In genomic region chr7:100461621-100462151, GRCm38 (mm10) we compare ENCODE assay signal across 8 mouse cellular contexts. TPM values are rescaled to one million over a fixed set of nuclear protein-coding genes. Genes with fewer than 3 reads are reported as not detected.
A peak's percentile ranks its signal among the peaks of the same experiment; 100 is the strongest.
DNase-seq lines count a peak whose midpoint lies in the region; ATAC-seq lines count a peak whose summit lies in the region.
"Had no signal": no experiment of that assay in that cellular context is flagged by ENCODE, and none has a peak within 500 bp of the region (broad histone marks: within the 10 kb centered on the region; RNA-seq: fewer than 3 reads in every experiment).

No protein-coding gene starts in this region.

- peaks cover 93% of the 10 kb centered on the region for H3K4me1 ChIP-seq in liver, embryonic 15.5 days (replicated peaks)
- no peaks in the 10 kb centered on the region for H3K4me1 ChIP-seq in midbrain, embryonic 10.5 days

- no peaks in the 10 kb centered on the region for H3K27me3 ChIP-seq in liver, embryonic 15.5 days
- H3K27me3 ChIP-seq in splenic B cell, adult 2 months (ENCODE audit: control insufficient read depth, insufficient read depth, low read length, poor library complexity, severe bottlenecking), result no peaks in the 10 kb centered on the region
- H3K27me3 ChIP-seq in midbrain, embryonic 10.5 days (ENCODE audit: low read depth, poor library complexity, severe bottlenecking), result no peaks in the 10 kb centered on the region
- H3K27me3 ChIP-seq: limb, embryonic 15.5 days had no signal

- no peaks in the 10 kb centered on the region for H3K9me3 ChIP-seq in liver, embryonic 15.5 days (replicated peaks)
- no peaks in the 10 kb centered on the region for H3K9me3 ChIP-seq in midbrain, embryonic 10.5 days (replicated peaks)
- H3K9me3 ChIP-seq: limb, embryonic 15.5 days had no signal

- H3K4me3 ChIP-seq in liver, embryonic 15.5 days (replicated peaks), result no peak overlapping the region
- no peak overlapping the region for H3K4me3 ChIP-seq in midbrain, embryonic 10.5 days
- H3K4me3 ChIP-seq: limb, embryonic 15.5 days had no signal

- peak overlapping the region; percentile 79; the same call in 1 of the 2 replicates for H3K4me2 ChIP-seq in liver, embryonic 15.5 days
- H3K4me2 ChIP-seq: limb, embryonic 15.5 days had no signal

- WGBS in liver, embryonic 15.5 days (ENCODE audit: insufficient replicate concordance), result 43% methylated on average over 6 of the region's 6 CpGs
- WGBS in midbrain, embryonic 10.5 days, result 86% methylated on average over 6 of the region's 6 CpGs

- H3K36me3 ChIP-seq in liver, embryonic 15.5 days (replicated peaks), result peaks cover 45% of the 10 kb centered on the region
- no peaks in the 10 kb centered on the region; the same call in 1 of the 2 replicates for H3K36me3 ChIP-seq in splenic B cell, adult 2 months (ENCODE audit: control insufficient read depth, insufficient read depth, low read length, poor library complexity, severe bottlenecking)
- peaks cover 97% of the 10 kb centered on the region for H3K36me3 ChIP-seq in midbrain, embryonic 10.5 days

- peak overlapping the region; percentile 1; the same call in 1 of the 2 replicates for H3K9ac ChIP-seq in liver, embryonic 15.5 days
- H3K9ac ChIP-seq: limb, embryonic 15.5 days had no signal

- no peak for ATAC-seq in liver, embryonic 15.5 days (ENCODE audit: insufficient read depth)

- peak; percentile 31 for DNase-seq in urinary bladder, postnatal 25 days (ENCODE audit: low spot score)
- DNase-seq in urinary bladder, adult 2 months (ENCODE audit: low spot score), result no peak
- DNase-seq in frontal cortex, postnatal 14 days (ENCODE audit: low spot score in 2 of 2), result peak; percentile 29 to 34
- DNase-seq in kidney, postnatal 14 days, result peak; percentile 79
- DNase-seq in splenic B cell, adult 2 months (ENCODE audit: low read depth, low spot score), result peak; percentile 16
- DNase-seq in midbrain, embryonic 10.5 days (ENCODE audit: low spot score), result no peak

- peak overlapping the region; percentile 100 for H3K27ac ChIP-seq in liver, embryonic 15.5 days (replicated peaks)
- H3K27ac ChIP-seq in midbrain, embryonic 10.5 days (replicated peaks), result no peak overlapping the region
- H3K27ac ChIP-seq: limb, embryonic 15.5 days had no signal

RNA-seq across cellular contexts. Expression of gene Ucp3, which starts 11.1 kb away (rescaled TPM):
- 0.49 and 1.3 TPM in 2 replicates for polyA plus RNA-seq in urinary bladder, adult 2 months (2012; rRNA removed)
- 0.06 TPM in 1 of 2 replicates, not detected in the other for polyA plus RNA-seq in liver, embryonic 15.5 days (2015; fragmentation: Nextera tagmentation; extraction: Ambion mirVana)
- polyA plus RNA-seq in midbrain, embryonic 10.5 days (2016; fragmentation: Nextera tagmentation; extraction: Ambion mirVana), result not detected in 2 replicates

RNA-seq across cellular contexts. Expression of gene Ucp2, which starts 31.5 kb away (rescaled TPM):
- polyA plus RNA-seq in urinary bladder, adult 2 months (2012; rRNA removed), result 209 and 247 TPM in 2 replicates
- polyA plus RNA-seq in liver, embryonic 15.5 days (2015; fragmentation: Nextera tagmentation; extraction: Ambion mirVana), result 734 and 787 TPM in 2 replicates
- polyA plus RNA-seq in midbrain, embryonic 10.5 days (2016; fragmentation: Nextera tagmentation; extraction: Ambion mirVana), result 81.4 and 93.1 TPM in 2 replicates

RNA-seq across cellular contexts. Expression of gene Dnajb13, which starts 53.1 kb away (rescaled TPM):
- 1.1 and 1.7 TPM in 2 replicates for polyA plus RNA-seq in urinary bladder, adult 2 months (2012; rRNA removed)
- polyA plus RNA-seq in liver, embryonic 15.5 days (2015; fragmentation: Nextera tagmentation; extraction: Ambion mirVana), result 2.9 and 3.8 TPM in 2 replicates
- 0.42 and 0.81 TPM in 2 replicates for polyA plus RNA-seq in midbrain, embryonic 10.5 days (2016; fragmentation: Nextera tagmentation; extraction: Ambion mirVana)

Comparison
In these comparisons a context has a peak if more than half of its experiments do, and no peak if none do; other contexts are left out.
1. DNase-seq: peak in urinary bladder, postnatal 25 days (single experiment), frontal cortex, postnatal 14 days (2 of 2), kidney, postnatal 14 days (single experiment) and splenic B cell, adult 2 months (single experiment); none in urinary bladder, adult 2 months (single experiment) and midbrain, embryonic 10.5 days (single experiment).